Mouse (Mus musculus): ENCODE data around the gene Spcs3. TPM values are rescaled to one million over a fixed set of nuclear protein-coding genes. Genes with fewer than 3 reads are reported as not detected.

Spcs3 gene
- polyA plus RNA-seq, 1 experiment: 19.3 TPM

DNA sequence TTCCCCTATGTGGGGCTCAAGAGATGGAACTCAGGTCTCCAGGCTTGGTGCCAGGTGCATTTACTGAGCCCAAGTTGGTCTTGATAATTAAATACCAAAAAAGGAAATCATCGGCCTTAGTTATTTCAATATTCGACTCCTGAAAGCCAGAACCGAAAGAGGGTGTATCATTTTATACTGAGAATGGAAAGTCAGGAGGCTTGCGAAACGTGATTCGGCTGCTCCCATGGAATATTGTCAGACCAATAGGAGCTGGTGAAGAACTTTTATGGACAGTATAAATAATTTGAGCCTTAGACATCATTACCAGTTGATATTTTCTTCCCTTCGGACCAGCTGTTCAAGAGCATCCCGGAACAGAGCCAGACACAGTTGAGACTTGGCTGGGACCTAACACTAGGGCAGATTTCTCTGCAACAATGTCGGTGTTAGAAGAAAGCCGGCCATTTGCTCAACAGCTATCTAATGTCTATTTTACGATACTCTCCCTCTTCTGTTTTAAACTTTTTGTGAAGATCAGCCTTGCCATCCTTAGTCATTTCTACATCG is 20.3 kb upstream of the Spcs3 start:
- no peak for TF ChIP-seq CTCF (IDR thresholded peaks at IDR 0.05; ENCODE audit: control insufficient read depth, insufficient read depth, low read length)
- no peak for TF ChIP-seq POLR2A (IDR thresholded peaks at IDR 0.05; ENCODE audit: borderline replicate concordance, control insufficient read depth, low read depth, low read length)
- 87% methylated on average over 12 of the region's 12 CpGs for WGBS
- H3K27ac ChIP-seq (ENCODE audit: control insufficient read depth, insufficient read depth, low read depth, low read length, poor library complexity): no peak overlapping the region
- H3K4me3 ChIP-seq (replicated peaks; ENCODE audit: control insufficient read depth, low read depth, low read length): no peak overlapping the region
- H3K4me1 ChIP-seq (ENCODE audit: control insufficient read depth, insufficient read depth, low read length): no peaks in the 10 kb centered on the region

DNA sequence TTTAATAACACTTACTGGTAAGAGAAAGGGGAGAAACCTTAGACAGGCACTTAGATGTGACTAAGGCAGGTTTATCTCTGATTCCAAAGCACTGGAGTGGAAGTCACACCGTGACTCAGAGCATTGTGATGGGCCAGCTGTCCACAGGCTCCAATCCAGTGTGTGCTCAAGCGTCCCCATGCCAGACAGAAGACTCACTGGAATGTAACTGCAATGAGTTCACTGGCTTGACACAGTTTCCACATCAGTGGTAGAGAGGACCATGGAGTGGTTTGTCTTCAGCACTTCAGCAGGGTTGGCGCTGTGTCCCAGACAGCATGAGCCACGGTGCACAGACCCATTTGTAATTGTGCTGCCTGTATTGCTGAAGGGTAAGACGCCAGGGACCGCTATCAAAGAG is 18.6 kb upstream of the Spcs3 start:
- Histone ChIP-seq H3K4me1 (ENCODE audit: control insufficient read depth, insufficient read depth, low read length) (no peaks in the 10 kb centered on the region), H3K27ac (ENCODE audit: control insufficient read depth, insufficient read depth, low read depth, low read length, poor library complexity) (no peak overlapping the region), H3K4me3 (replicated peaks; ENCODE audit: control insufficient read depth, low read depth, low read length) (no peak overlapping the region)
- TF ChIP-seq CTCF (IDR thresholded peaks at IDR 0.05; ENCODE audit: control insufficient read depth, insufficient read depth, low read length) (no peak), POLR2A (IDR thresholded peaks at IDR 0.05; ENCODE audit: borderline replicate concordance, control insufficient read depth, low read depth, low read length) (no peak)
- WGBS: 83% methylated on average over 6 of the region's 6 CpGs

DNA sequence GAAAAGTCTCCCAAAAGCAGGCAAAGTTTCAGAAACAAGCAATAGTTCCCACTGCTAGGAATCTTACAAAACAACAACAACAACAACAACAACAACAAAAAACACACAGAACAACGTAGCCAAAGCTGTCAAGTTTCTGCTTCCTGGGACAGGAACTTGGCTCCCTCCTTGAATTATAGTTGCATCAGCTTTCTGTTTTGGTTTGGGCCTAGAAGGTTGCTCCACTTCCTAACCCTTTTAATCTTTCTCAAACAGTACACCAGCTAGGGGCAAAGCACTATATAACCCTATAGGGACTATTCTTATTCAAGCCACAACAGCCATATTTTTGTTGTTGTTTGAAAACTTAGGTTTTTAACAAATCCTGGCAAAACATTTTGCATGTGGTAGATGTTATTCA is 11.5 kb upstream of the Spcs3 start:
- Histone ChIP-seq H3K4me3 (replicated peaks; ENCODE audit: control insufficient read depth, low read depth, low read length) (no peak overlapping the region), H3K27ac (ENCODE audit: control insufficient read depth, insufficient read depth, low read depth, low read length, poor library complexity) (no peak overlapping the region), H3K4me1 (ENCODE audit: control insufficient read depth, insufficient read depth, low read length) (no peaks in the 10 kb centered on the region)
- 13% methylated on average over 1 of the region's 1 CpGs for WGBS
- TF ChIP-seq POLR2A (IDR thresholded peaks at IDR 0.05; ENCODE audit: borderline replicate concordance, control insufficient read depth, low read depth, low read length) (no peak), CTCF (IDR thresholded peaks at IDR 0.05; ENCODE audit: control insufficient read depth, insufficient read depth, low read length) (no peak)

DNA sequence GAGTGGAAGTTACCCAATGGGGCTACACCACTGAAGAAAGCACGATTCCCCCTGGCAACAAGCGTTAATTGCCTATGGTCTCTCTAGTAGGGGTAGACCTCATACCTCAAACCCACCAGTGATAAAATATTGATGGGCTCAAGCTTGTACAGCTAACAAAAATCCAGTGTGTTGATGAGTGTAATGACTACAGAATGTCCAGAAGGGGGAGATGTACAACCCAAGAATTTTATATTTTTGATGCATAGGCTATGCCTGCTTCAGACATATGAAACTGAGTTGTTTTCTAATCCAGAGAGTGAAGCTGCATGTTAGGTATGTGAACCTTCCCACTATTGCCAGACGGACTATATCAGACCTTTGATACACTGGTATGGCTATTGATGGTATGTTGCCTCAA is 7.5 kb upstream of the Spcs3 start:
- H3K27ac ChIP-seq (ENCODE audit: control insufficient read depth, insufficient read depth, low read depth, low read length, poor library complexity): no peak overlapping the region
- WGBS: 60% methylated on average over 3 of the region's 3 CpGs
- no peaks in the 10 kb centered on the region for H3K4me1 ChIP-seq (ENCODE audit: control insufficient read depth, insufficient read depth, low read length)
- H3K4me3 ChIP-seq (replicated peaks; ENCODE audit: control insufficient read depth, low read depth, low read length): no peak overlapping the region
- no peak for TF ChIP-seq CTCF (IDR thresholded peaks at IDR 0.05; ENCODE audit: control insufficient read depth, insufficient read depth, low read length)
- TF ChIP-seq POLR2A (IDR thresholded peaks at IDR 0.05; ENCODE audit: borderline replicate concordance, control insufficient read depth, low read depth, low read length): no peak

DNA sequence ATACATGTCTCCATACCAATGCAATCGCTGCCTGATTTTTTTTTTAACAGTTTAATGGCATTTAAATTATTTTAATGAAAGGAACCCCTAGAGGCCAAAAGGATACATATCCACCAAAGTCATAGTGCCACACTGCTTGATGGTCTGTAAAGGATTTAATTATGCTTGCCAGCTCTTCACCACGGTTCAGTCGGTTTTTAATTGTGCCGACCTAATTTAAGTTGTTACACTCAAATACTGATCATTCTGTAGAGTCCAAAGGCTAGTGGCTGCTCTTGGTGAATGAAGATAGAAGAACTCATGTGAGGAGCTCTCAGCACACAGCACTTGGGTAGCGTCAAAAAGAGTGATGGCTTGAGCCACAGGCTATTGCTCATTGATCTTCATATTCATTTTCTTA is 5.4 kb upstream of the Spcs3 start:
- no peak overlapping the region for H3K27ac ChIP-seq (ENCODE audit: control insufficient read depth, insufficient read depth, low read depth, low read length, poor library complexity)
- no peak overlapping the region for H3K4me3 ChIP-seq (replicated peaks; ENCODE audit: control insufficient read depth, low read depth, low read length)
- no peaks in the 10 kb centered on the region for H3K4me1 ChIP-seq (ENCODE audit: control insufficient read depth, insufficient read depth, low read length)
- WGBS: 84% methylated on average over 5 of the region's 5 CpGs
- no peak for TF ChIP-seq POLR2A (IDR thresholded peaks at IDR 0.05; ENCODE audit: borderline replicate concordance, control insufficient read depth, low read depth, low read length)
- TF ChIP-seq CTCF (IDR thresholded peaks at IDR 0.05; ENCODE audit: control insufficient read depth, insufficient read depth, low read length): no peak

DNA sequence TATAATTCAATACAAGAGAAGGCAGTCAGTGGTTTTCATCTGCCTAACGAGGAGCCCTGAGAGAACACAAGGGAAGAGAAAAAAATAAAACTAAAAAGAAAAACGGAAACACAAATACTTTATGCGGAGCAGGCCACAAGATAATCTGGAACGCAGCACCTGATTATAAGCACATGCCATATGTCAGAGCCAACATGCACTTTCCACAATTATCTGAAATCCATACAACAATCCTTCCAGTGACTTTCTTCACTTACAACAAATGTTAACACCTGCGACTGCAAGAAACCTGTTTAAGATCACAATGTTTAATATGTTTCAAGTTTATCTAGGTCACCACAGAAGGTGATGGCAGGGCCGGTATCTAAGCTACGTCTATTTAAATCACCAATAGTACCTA is 1.2 kb downstream of the Spcs3 start:
- TF ChIP-seq CTCF (IDR thresholded peaks at IDR 0.05; ENCODE audit: control insufficient read depth, insufficient read depth, low read length) (no peak), POLR2A (IDR thresholded peaks at IDR 0.05; ENCODE audit: borderline replicate concordance, control insufficient read depth, low read depth, low read length) (no peak)
- Histone ChIP-seq H3K4me1 (ENCODE audit: control insufficient read depth, insufficient read depth, low read length) (no peaks in the 10 kb centered on the region; the same call in 1 of the 2 replicates), H3K4me3 (replicated peaks; ENCODE audit: control insufficient read depth, low read depth, low read length) (no peak overlapping the region), H3K27ac (ENCODE audit: control insufficient read depth, insufficient read depth, low read depth, low read length, poor library complexity) (no peak overlapping the region)
- WGBS: 39% methylated on average over 7 of the region's 7 CpGs

DNA sequence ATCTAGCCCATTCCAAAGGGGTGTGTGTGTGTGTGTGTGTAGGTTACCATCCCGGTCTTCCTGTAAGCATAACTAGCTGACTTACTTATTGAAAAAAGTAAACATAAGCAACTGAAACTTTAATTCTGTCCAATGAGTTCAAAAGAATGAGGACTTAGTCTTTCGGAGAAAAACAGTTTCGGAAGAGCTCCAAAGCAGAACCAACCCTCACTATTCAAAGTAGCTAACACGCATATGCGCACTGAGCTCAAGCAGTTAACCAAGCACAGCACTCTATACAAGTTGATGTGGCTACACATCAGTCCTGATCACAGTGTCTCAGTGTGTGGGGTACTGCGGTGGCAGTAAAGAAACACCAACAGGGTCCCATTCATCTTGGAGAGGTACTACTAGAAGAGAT is 3.1 kb downstream of the Spcs3 start:
- H3K4me1 ChIP-seq (ENCODE audit: control insufficient read depth, insufficient read depth, low read length): no peaks in the 10 kb centered on the region; the same call in 1 of the 2 replicates
- TF ChIP-seq POLR2A (IDR thresholded peaks at IDR 0.05; ENCODE audit: borderline replicate concordance, control insufficient read depth, low read depth, low read length) (no peak), CTCF (IDR thresholded peaks at IDR 0.05; ENCODE audit: control insufficient read depth, insufficient read depth, low read length) (no peak)
- 95% methylated on average over 6 of the region's 6 CpGs for WGBS
- H3K4me3 ChIP-seq (replicated peaks; ENCODE audit: control insufficient read depth, low read depth, low read length): no peak overlapping the region
- H3K27ac ChIP-seq (ENCODE audit: control insufficient read depth, insufficient read depth, low read depth, low read length, poor library complexity): no peak overlapping the region

DNA sequence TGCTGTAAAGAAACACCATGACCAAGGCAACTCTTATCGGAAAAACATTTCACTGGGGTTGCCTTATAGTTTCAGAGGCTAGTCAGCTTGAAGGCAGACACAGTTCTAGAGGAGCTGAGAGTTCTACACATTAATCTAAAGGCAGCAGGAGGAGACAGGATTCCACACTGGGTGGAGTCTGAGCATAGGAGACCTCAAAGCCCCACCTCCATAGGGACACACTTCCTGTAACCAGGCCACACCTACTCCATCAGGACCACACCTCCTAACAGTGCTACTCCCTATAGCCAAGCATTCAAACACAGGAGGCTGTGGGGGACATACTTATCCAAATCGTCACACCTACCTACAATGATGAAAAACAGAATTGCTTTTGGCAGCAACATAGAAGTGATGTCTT is 4.2 kb downstream of the Spcs3 start:
- H3K4me3 ChIP-seq (replicated peaks; ENCODE audit: control insufficient read depth, low read depth, low read length): no peak overlapping the region
- H3K27ac ChIP-seq (ENCODE audit: control insufficient read depth, insufficient read depth, low read depth, low read length, poor library complexity): no peak overlapping the region
- H3K4me1 ChIP-seq (ENCODE audit: control insufficient read depth, insufficient read depth, low read length): no peaks in the 10 kb centered on the region; the same call in 1 of the 2 replicates
- 80% methylated on average over 2 of the region's 2 CpGs for WGBS
- no peak for TF ChIP-seq POLR2A (IDR thresholded peaks at IDR 0.05; ENCODE audit: borderline replicate concordance, control insufficient read depth, low read depth, low read length)
- no peak for TF ChIP-seq CTCF (IDR thresholded peaks at IDR 0.05; ENCODE audit: control insufficient read depth, insufficient read depth, low read length)

DNA sequence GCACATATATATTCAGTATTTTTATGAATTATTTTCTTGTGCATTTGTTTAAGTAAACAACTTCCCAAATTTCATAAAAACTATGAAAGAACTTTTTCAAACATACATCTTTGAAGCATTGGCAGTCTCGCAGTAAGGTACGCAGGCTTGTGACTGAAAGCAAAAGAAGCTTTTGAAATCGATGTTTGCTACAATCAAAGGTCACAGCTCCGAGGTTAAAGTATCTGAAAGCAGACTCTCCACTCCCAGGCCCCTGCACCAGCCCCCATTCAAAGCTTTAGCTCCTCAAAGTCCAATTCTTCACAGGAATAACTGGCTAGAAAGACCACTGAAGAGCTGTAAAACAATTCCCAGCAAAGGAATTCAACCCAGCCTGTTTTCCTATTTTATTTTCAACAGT is 9.3 kb downstream of the Spcs3 start:
- 88% methylated on average over 4 of the region's 4 CpGs for WGBS
- no peaks in the 10 kb centered on the region for H3K4me1 ChIP-seq (ENCODE audit: control insufficient read depth, insufficient read depth, low read length)
- TF ChIP-seq POLR2A (IDR thresholded peaks at IDR 0.05; ENCODE audit: borderline replicate concordance, control insufficient read depth, low read depth, low read length) (no peak), CTCF (IDR thresholded peaks at IDR 0.05; ENCODE audit: control insufficient read depth, insufficient read depth, low read length) (no peak)
- no peak overlapping the region for H3K27ac ChIP-seq (ENCODE audit: control insufficient read depth, insufficient read depth, low read depth, low read length, poor library complexity)
- no peak overlapping the region for H3K4me3 ChIP-seq (replicated peaks; ENCODE audit: control insufficient read depth, low read depth, low read length)

Data from bone marrow, adult 2 months (tissue).